Mouse (Mus musculus) embryonic facial prominence, embryonic 13.5 days (tissue): ENCODE measurements around the gene Slc10a6. TPM values are rescaled to one million over a fixed set of nuclear protein-coding genes. Genes with fewer than 3 reads are reported as not detected.
A peak's percentile ranks its signal among the peaks of the same experiment; 100 is the strongest.

Experiments
- ATAC-seq: fragments of 200-750 bp; cut with Nextera tagmentation; 2 replicates; pipeline ENCODE4 v1.8.0; 2017; ENCODE audit warnings: low read depth; ENCODE audit not compliant: insufficient number of reproducible peaks, insufficient read depth, low FRiP score, low TSS enrichment
- H3K27ac ChIP-seq: fragments of 300-500 bp; sonication (generic); 2 replicates; pipeline ENCODE4 v1.5.1; 2015; ENCODE audit warnings: moderate library complexity, mild to moderate bottlenecking, inconsistent platforms
- H3K27me3 ChIP-seq: fragments of 300-500 bp; sonication (generic); 2 replicates; pipeline ENCODE4 v1.6.1; 2015; ENCODE audit warnings: mild to moderate bottlenecking, inconsistent platforms
- H3K36me3 ChIP-seq: fragments of 300-500 bp; sonication (generic); 2 replicates; pipeline ENCODE4 v1.6.1; 2015; ENCODE audit warnings: mild to moderate bottlenecking, inconsistent platforms
- H3K4me1 ChIP-seq: fragments of 300-500 bp; sonication (generic); 2 replicates; pipeline ENCODE4 v1.6.1; 2015; ENCODE audit warnings: inconsistent platforms
- H3K4me2 ChIP-seq: fragments of 300-500 bp; sonication (generic); 2 replicates; pipeline ENCODE4 v1.6.1; 2015; ENCODE audit warnings: moderate library complexity, mild to moderate bottlenecking, inconsistent platforms
- H3K4me3 ChIP-seq: fragments of 300-500 bp; sonication (generic); 2 replicates; pipeline ENCODE4 v1.5.1; 2015; ENCODE audit warnings: mild to moderate bottlenecking, inconsistent platforms
- H3K9ac ChIP-seq: fragments of 300-500 bp; sonication (generic); 2 replicates; pipeline ENCODE4 v1.6.1; 2015; ENCODE audit warnings: mild to moderate bottlenecking, inconsistent platforms
- H3K9me3 ChIP-seq: fragments of 300-500 bp; sonication (generic); 2 replicates; pipeline ENCODE4 v1.6.1; 2016; ENCODE audit warnings: inconsistent platforms
- WGBS: fragments of 180-500 bp; shearing (Covaris S2); methylation state at CpG from one replicate; pipeline ENCODE4 v1.1.7; 2015; ENCODE audit warnings: mixed read lengths; 5-methylcytosine and 5-hydroxymethylcytosine counted together
- polyA plus RNA-seq: library from polyadenylated mRNA; unstranded; fragments of >200 nt; fragmentation: Nextera tagmentation; extraction: Ambion mirVana; gene quantifications from 2 replicates; pipeline ENCODE4 v1.2.1, GENCODE M21; 2015

The Slc10a6 gene
- polyA plus RNA-seq, 1 experiment from 2014 or later, result 1.1 TPM

DNA sequence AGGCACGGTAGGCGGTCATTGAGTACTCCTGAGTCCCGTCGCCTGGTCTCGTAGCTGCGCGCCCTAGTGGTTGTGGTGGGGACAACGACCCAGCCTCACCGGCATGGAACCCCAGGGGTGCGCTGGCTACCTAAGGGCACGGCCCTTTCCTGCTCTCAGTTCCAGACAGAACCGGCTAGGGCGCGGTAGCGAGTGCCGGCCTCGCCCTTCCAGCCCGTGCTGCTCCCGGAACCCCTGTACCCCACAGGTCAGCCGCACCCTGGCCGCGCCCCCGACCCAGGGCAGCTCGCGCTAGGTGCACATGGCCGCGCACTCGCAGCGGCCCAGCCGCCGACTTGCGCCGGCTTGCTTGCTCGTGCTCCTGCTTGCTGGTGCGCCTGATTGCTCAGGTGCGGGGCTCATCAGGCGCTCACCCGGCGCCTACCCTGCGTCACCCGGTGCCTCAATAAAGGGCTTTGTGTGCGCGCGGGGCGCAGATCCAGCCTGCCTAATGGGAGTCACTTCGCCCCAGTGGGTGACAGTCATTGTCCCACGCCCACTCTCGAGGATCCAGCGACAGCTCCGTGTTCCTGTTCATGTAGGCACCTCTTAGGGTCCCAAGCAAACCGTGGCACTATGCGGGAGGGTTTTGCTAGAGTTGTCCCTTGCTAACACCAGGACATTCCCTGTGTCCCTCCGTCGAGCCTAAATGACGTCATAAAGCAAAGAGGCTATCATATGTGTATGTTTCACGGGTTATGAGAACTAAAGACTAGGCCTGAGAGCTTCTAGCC is 26.3 kb upstream of the Slc10a6 start, which contains the start of gene 1700016H13Rik:
1700016H13Rik (minus strand) TSS at position 665 of the 773 bp plus-strand sequence.
- ATAC-seq, result peak; percentile 77
- Histone ChIP-seq H3K4me1 (0 out of 2 replicates have a peak, but pooled peaks cover 7% of the 10 kb centered on the region), H3K36me3 (no peaks in the 10 kb centered on the region), H3K4me3 (peak within 1 kb of the TSS; percentile 61), H3K27ac (no peak within 1 kb of the TSS), H3K4me2 (peak within 1 kb of the TSS; percentile 98), H3K27me3 (0 out of 2 replicates have a peak, but pooled peaks cover 8% of the 10 kb centered on the region), H3K9me3 (no peaks in the 10 kb centered on the region), H3K9ac (peak within 1 kb of the TSS; percentile 75)
- WGBS, result 1% methylated on average over 53 of the region's 56 CpGs

GRCm38 (mm10) chr5:103654780-103655179 is 25.6 kb upstream of the Slc10a6 start:
- peak overlapping the region; percentile 98 for H3K4me2 ChIP-seq
- peak overlapping the region; percentile 61 for H3K4me3 ChIP-seq
- no peak overlapping the region for H3K27ac ChIP-seq
- no peaks in the 10 kb centered on the region for H3K9me3 ChIP-seq
- no peak for ATAC-seq
- H3K9ac ChIP-seq, result no peak overlapping the region
- 0 out of 2 replicates have a peak, but pooled peaks cover 8% of the 10 kb centered on the region for H3K27me3 ChIP-seq
- H3K36me3 ChIP-seq, result no peaks in the 10 kb centered on the region
- WGBS, result 62% methylated on average over 4 of the region's 4 CpGs
- 0 out of 2 replicates have a peak, but pooled peaks cover 7% of the 10 kb centered on the region for H3K4me1 ChIP-seq

- H3K27me3 ChIP-seq, result 0 out of 2 replicates have a peak, but pooled peaks cover 8% of the 10 kb centered on the region
- no peak overlapping the region for H3K27ac ChIP-seq
- H3K36me3 ChIP-seq, result no peaks in the 10 kb centered on the region
- H3K9me3 ChIP-seq, result no peaks in the 10 kb centered on the region
- no peak overlapping the region for H3K4me3 ChIP-seq
- no peak overlapping the region for H3K4me2 ChIP-seq
- H3K9ac ChIP-seq, result no peak overlapping the region
- H3K4me1 ChIP-seq, result 0 out of 2 replicates have a peak, but pooled peaks cover 7% of the 10 kb centered on the region
- ATAC-seq, result no peak
- WGBS, result 23% methylated on average over 6 of the region's 6 CpGs
Measured at GRCm38 (mm10) chr5:103654225-103654624, 25.0 kb upstream of the Slc10a6 start.

- no peaks in the 10 kb centered on the region for H3K27me3 ChIP-seq
- ATAC-seq, result no peak
Measured at GRCm38 (mm10) chr5:103647320-103647719, 18.1 kb upstream of the Slc10a6 start.

GRCm38 (mm10) chr5:103644167-103644566 is 15.0 kb upstream of the Slc10a6 start:
- H3K27me3 ChIP-seq, result no peaks in the 10 kb centered on the region
- no peak overlapping the region for H3K4me2 ChIP-seq
- 97% methylated on average over 1 of the region's 1 CpGs for WGBS
- no peaks in the 10 kb centered on the region for H3K36me3 ChIP-seq
- H3K9me3 ChIP-seq, result no peaks in the 10 kb centered on the region
- H3K27ac ChIP-seq, result no peak overlapping the region
- no peak overlapping the region for H3K4me3 ChIP-seq
- ATAC-seq, result no peak
- H3K9ac ChIP-seq, result no peak overlapping the region
- H3K4me1 ChIP-seq, result peaks cover 2% of the 10 kb centered on the region; the same call in 1 of the 2 replicates

More at GRCm38 (mm10) chr5:103647320-103647719, 18.1 kb upstream of the Slc10a6 start:
- Histone ChIP-seq H3K4me1 (peaks cover 2% of the 10 kb centered on the region; the same call in 1 of the 2 replicates), H3K4me3 (no peak overlapping the region), H3K4me2 (no peak overlapping the region), H3K36me3 (no peaks in the 10 kb centered on the region), H3K9ac (no peak overlapping the region), H3K9me3 (no peaks in the 10 kb centered on the region), H3K27ac (no peak overlapping the region)
- WGBS, result 87% methylated on average over 3 of the region's 3 CpGs

DNA sequence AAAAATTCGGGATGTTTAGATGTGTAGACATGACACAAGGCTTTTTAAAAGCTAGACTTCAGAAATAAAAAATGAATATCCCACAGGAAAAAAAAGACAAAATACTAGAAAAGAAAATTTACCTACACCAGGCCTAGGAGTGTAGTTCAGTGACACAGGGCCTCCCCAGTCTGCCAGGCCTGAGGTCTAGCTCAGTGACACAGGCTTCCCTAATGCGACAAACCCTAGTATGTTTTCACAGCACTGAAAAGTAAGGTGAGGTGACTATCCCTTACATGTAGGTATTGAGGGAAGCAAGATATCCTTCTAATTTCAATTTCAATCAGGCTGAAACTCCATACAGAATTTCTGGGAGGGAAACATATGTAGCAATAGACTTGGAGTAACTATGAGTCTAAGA is 8.0 kb upstream of the Slc10a6 start:
- no peak for ATAC-seq
- 81% methylated on average over 2 of the region's 2 CpGs for WGBS

DNA sequence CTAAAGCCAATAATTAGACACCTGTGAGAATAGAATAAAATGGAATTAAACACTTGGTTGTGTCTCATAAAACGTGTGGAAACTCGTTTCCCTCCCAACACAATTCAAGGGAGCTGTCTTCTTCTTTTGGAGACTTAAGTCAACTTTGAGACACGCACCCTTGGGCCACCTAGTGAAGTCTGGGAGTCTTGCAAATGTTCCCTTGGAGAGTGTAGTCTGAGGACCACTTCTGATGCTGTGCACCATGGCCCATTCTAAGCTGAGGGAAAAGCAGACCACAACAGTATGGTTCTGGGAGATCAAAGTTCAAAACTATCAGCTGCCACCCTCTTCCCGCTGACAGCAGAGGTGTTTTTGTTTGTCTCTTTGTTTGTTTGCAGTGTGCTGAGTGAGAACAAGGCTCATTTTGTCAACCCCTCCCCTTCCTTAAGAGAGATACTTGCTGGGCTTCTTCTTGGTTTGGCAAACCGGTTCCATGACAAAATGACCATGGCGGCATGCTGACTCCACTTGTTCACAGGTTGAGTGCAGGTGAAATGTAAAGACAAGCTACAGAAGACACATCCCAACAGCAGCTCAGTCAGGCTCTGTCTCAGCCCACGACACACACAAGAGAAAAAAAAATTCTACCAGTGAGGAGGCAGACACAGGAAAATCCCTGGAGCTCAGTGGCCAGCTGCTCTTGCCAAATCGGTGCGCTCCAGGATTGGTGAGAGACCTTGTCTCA is 814 bp upstream of the Slc10a6 start:
- no peak overlapping the region for H3K9ac ChIP-seq
- no peak overlapping the region for H3K4me3 ChIP-seq
- peaks cover 13% of the 10 kb centered on the region for H3K4me1 ChIP-seq
- no peaks in the 10 kb centered on the region for H3K9me3 ChIP-seq
- WGBS, result 70% methylated on average over 9 of the region's 9 CpGs
- no peaks in the 10 kb centered on the region for H3K27me3 ChIP-seq
- ATAC-seq, result 0 out of 2 replicates have a peak, but pooled peaks have one; percentile 52
- H3K4me2 ChIP-seq, result no peak overlapping the region
- no peaks in the 10 kb centered on the region for H3K36me3 ChIP-seq
- H3K27ac ChIP-seq, result peak overlapping the region; percentile 60

More for the DNA sequence above, 8.0 kb upstream of the Slc10a6 start:
- H3K4me3 ChIP-seq, result no peak overlapping the region
- H3K27me3 ChIP-seq, result no peaks in the 10 kb centered on the region
- H3K4me2 ChIP-seq, result no peak overlapping the region
- H3K9me3 ChIP-seq, result no peaks in the 10 kb centered on the region
- H3K4me1 ChIP-seq, result no peaks in the 10 kb centered on the region
- no peaks in the 10 kb centered on the region for H3K36me3 ChIP-seq
- H3K27ac ChIP-seq, result no peak overlapping the region
- H3K9ac ChIP-seq, result no peak overlapping the region

- peaks cover 13% of the 10 kb centered on the region for H3K4me1 ChIP-seq
- no peaks in the 10 kb centered on the region for H3K27me3 ChIP-seq
- H3K9ac ChIP-seq, result no peak overlapping the region
- WGBS, result 76% methylated on average over 6 of the region's 6 CpGs
- no peak overlapping the region for H3K4me3 ChIP-seq
- H3K9me3 ChIP-seq, result no peaks in the 10 kb centered on the region
- no peak overlapping the region; the same call in 1 of the 2 replicates for H3K27ac ChIP-seq
- H3K4me2 ChIP-seq, result no peak overlapping the region
- no peak for ATAC-seq
- no peaks in the 10 kb centered on the region for H3K36me3 ChIP-seq
Measured at GRCm38 (mm10) chr5:103628499-103628898, 704 bp downstream of the Slc10a6 start.

- 89% methylated on average over 5 of the region's 5 CpGs for WGBS
Measured at GRCm38 (mm10) chr5:103624831-103625230, 4.4 kb downstream of the Slc10a6 start.

GRCm38 (mm10) chr5:103622321-103622720 is 6.9 kb downstream of the Slc10a6 start:
- Histone ChIP-seq H3K4me3 (no peak overlapping the region), H3K4me2 (no peak overlapping the region), H3K9me3 (no peaks in the 10 kb centered on the region), H3K27me3 (no peaks in the 10 kb centered on the region), H3K27ac (no peak overlapping the region), H3K36me3 (no peaks in the 10 kb centered on the region), H3K4me1 (peaks cover 12% of the 10 kb centered on the region), H3K9ac (no peak overlapping the region)
- ATAC-seq, result no peak
- WGBS, result 85% methylated on average over 5 of the region's 5 CpGs

More at GRCm38 (mm10) chr5:103624831-103625230, 4.4 kb downstream of the Slc10a6 start:
- Histone ChIP-seq H3K27ac (no peak overlapping the region), H3K9me3 (no peaks in the 10 kb centered on the region), H3K4me1 (peaks cover 22% of the 10 kb centered on the region), H3K9ac (no peak overlapping the region), H3K27me3 (no peaks in the 10 kb centered on the region), H3K36me3 (no peaks in the 10 kb centered on the region), H3K4me2 (no peak overlapping the region), H3K4me3 (no peak overlapping the region)
- ATAC-seq, result no peak

DNA sequence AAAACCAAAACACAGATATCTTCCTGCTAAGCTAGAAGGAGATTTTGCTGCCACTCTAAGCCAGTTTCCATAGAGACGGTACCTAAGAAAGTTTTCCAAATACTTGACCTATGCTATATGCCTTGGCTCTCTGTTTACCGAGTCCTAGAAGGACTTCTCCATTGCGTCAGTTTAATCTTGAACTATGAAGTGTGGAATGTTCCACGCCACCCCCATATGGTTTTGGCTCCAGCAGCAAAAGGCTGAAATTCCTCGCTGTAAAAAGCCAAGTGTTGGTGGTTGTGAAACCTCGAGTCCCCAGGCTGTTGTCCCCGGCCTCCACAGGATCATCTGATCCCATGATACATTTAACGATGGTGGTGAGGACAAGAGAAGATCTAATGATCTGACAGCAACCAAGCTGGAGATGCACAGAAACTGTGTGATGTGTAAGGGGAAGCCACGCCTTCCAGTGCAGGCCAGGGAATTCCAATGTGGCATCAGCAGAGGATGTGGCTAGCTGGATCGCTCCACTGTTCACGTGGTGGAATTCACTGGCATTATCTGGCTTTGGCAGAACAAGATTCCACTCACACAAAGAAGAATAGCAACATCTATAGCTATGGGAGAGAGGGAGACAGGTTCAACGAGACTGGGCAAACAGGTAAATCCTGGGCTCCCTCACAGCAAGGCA is 8.8 kb downstream of the Slc10a6 start:
- Histone ChIP-seq H3K4me1 (peaks cover 15% of the 10 kb centered on the region), H3K27me3 (no peaks in the 10 kb centered on the region)

More for the DNA sequence above, 8.8 kb downstream of the Slc10a6 start:
- Histone ChIP-seq H3K27ac (peak overlapping the region; percentile 62), H3K4me2 (no peak overlapping the region; the same call in 1 of the 2 replicates), H3K36me3 (no peaks in the 10 kb centered on the region), H3K9ac (no peak overlapping the region), H3K9me3 (no peaks in the 10 kb centered on the region), H3K4me3 (no peak overlapping the region)
- WGBS, result 55% methylated on average over 12 of the region's 12 CpGs
- no peak for ATAC-seq
